Mouse (Mus musculus) erythroid progenitor cell, adult 5-6 weeks (primary cell): ENCODE results near the gene Dimt1. TPM values are rescaled to one million over a fixed set of nuclear protein-coding genes. Genes with fewer than 3 reads are reported as not detected.
"Not testable (repeated sequence)": the region's sequence is repeated elsewhere in the genome, so short reads cannot be mapped to it uniquely, and the experiment has no call there.

ENCODE experiments used
- ATAC-seq: replicated peaks from 2 replicates; pipeline ENCODE4 v1.8.0; 2016; ENCODE audit warnings: moderate number of reproducible peaks, mild to moderate bottlenecking, moderate TSS enrichment, inconsistent platforms; ENCODE audit not compliant: poor library complexity, low FRiP score, severe bottlenecking
- total RNA-seq, 2 experiments: library from RNA; stranded (forward) in 1 of 2; stranded (reverse) in 1 of 2; fragments of 150-400 nt in 1 of 2; fragments of 186-747, 209-891 nt in 1 of 2; gene quantifications; 2 replicates each; pipeline versions ENCODE4 v1.2.3 to v1.2.4; 2015 to 2017; ENCODE audit warnings: low replicate concordance in 2 of 2

Gene Dimt1
- total RNA-seq, 2 experiments from 2014 or later = 6.7 to 9.2 TPM

DNA sequence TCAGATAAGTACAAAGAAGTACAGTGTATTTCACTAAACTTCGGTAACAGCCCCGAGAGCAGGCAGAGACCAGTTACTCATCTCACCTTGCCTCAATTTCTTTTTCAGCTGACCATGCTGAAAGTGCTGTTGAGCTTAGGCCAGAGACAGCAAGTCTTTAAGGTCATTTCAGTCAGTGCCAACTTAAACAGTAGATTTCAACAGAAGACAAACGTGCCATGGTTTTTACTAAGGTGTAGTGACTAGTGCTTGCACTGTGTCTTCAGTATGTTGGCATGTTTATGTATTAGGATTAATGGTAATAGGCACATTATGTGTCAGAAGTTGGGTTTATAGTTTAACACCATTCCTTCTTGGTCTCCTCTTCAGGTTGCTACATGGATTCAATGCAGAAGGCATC lies 11.4 kb downstream of the Dimt1 start:
- ATAC-seq = no peak

DNA sequence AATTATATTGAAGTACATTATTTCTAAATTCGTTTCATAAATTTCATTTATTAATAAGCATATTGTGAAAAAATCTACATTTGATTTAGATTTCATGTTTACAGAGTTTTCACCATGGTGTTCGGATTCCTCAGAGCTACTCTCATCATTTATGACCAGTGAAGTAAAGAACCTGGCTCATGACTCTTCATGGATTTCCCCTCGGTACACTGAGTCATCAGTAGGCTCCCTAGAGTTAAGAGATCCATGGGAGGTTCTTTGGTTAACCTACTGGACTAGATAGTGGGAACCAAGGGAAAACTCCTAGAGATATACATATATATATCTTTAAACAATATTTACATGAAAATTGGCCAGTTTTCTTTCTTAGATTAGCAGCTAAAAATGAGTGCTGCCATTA lies 13.6 kb downstream of the Dimt1 start:
- no peak for ATAC-seq

DNA sequence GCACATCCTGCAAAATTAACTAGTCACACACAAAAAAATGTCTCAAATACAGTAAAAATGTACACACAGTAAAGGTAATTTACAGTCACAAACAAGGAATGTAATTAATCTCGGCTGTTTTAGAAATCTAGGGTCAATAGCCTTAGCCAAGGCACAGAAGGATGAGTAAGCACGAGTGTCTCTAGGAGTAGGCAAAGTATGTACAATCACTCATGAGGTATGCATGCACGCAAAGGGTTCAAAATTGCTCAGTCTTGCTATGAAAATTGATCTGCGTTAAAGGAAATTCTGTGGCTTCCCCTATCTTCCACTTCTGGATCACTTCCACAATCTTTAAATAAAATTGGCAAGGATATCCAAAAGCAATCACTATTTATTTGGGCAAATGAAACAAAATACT lies 14.6 kb downstream of the Dimt1 start:
- ATAC-seq = no peak

DNA sequence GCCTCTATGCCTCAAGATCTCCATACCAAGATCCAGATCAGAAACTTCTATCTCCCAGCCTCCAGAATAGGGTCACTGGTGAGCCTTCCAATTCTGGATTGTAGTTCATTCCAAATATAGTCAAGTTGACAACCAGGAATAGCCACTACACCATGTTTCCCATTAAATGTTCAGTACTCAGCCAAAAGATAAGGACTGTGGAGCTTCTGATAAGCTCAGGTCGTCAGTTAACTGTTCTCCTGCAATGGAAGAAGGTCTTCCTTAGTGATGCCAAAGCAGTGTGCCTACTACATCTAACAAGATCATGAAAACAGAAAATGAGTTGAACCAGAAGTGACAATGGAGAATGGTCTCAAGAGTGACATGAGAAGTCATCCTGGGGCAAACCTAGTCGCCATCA lies 50.0 kb downstream of the Dimt1 start:
- no peak for ATAC-seq

DNA sequence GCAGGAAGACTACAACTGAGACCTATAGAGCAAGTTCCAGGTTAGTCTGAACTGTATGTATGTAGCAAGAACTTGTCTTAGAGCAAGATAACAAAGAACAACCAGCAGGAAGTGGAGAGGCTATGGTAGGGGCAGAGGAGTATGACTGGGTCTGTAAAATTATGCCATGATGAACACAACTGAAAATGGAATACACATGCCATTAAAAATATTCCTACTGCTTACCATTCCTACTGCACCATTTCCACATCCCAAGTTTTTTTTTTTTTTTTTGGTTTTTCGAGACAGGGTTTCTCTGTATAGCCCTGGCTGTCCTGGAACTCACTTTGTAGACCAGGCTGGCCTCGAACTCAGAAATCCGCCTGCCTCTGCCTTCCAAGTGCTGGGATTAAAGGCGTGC lies 50.6 kb downstream of the Dimt1 start:
- ATAC-seq = not testable (repeated sequence)

DNA sequence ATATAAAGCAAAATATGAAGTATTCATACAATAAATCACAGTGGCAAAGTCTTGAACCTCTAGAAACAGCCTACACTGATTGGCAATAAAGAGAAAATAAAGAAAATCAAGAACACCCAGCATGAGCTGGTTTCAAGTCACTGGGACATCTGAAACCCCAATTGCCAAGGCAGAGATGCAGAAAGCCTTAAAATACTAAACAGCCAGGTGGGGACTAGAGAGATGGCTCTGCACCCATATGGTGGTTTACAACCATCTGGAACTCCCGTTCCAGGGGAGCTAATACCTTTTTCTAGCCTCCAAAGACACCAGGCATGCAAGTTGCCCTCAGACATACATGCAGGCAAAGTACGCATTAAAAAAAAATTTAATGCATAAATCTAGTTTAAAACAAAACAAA lies 51.1 kb downstream of the Dimt1 start:
- ATAC-seq = no peak

DNA sequence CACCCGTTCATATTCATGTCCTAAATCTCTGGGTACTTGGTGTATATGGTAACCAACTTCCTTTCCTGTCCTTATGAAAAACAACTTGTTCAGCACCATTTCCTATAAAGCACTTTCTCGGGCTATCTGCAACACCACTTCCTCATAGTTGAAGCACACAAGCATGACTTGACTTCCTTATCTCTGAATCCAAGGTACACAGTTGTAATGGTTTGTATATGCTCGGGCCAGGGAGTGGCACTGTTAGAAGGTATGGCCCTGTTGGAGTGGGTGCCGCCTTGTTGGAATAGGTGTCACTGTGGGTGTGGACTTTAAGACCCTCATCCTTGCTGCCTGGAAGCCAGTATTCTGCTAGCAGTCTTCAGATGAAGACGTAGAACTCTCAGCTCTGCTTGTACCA lies 51.7 kb downstream of the Dimt1 start:
- peak; percentile 97 for ATAC-seq

DNA sequence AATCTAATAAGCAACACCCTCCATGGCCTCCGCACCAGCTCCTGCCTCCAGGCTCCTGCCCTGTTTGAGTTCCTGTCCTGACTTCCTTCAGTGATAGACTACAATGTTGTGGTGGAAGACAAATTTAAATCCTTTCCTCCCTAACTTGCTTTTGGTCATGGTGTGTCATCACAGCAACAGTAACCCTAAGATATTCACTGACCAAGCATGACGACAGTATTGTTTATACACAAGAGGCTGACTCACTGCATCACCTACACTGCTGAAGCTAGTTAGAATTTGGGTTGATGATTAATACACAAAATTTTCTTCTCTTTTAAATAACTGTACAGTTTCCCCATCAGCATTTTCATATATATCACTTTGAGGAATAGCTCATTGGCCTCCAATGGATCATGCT lies 56.3 kb downstream of the Dimt1 start:
- ATAC-seq = no peak

DNA sequence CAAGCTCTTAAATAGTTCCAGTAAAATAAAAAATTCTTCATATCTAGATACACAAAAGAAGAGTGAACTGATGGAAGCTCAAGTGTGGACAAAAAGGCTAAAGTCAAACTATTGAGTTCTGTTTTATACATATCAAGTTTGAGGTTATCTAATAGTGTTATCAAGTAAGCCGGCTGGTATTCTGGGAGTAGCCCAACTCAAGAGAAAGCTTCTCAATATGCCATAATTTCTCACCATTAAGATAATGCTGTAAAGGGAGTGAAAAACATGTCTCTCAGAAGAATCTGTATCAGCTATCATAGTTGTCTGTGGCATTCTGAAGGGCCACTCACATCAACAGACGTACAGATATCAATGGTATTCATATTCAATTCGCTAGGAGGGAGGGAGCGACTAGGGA lies 61.2 kb downstream of the Dimt1 start:
- ATAC-seq = no peak

Other genes starting within 250 kb of the Dimt1 start
- 35.0 and 48.6 TPM in 2 replicates for gene Ipo11, start 10.2 kb upstream of the Dimt1 start, total RNA-seq (2015; ENCODE audit: low replicate concordance)
- 50.1 and 69.7 TPM in 2 replicates for gene Ipo11, start 10.2 kb upstream of the Dimt1 start, total RNA-seq (2017; ENCODE audit: low replicate concordance)
- 75.7 and 233 TPM in 2 replicates for gene Kif2a, start 75.0 kb downstream of the Dimt1 start, total RNA-seq (2015; ENCODE audit: low replicate concordance)
- gene Kif2a, start 75.0 kb downstream of the Dimt1 start, total RNA-seq (2017; ENCODE audit: low replicate concordance) = 84.8 and 93.6 TPM in 2 replicates